Comparison of ENCODE assay signal across 8 mouse cellular contexts in the genomic region with DNA sequence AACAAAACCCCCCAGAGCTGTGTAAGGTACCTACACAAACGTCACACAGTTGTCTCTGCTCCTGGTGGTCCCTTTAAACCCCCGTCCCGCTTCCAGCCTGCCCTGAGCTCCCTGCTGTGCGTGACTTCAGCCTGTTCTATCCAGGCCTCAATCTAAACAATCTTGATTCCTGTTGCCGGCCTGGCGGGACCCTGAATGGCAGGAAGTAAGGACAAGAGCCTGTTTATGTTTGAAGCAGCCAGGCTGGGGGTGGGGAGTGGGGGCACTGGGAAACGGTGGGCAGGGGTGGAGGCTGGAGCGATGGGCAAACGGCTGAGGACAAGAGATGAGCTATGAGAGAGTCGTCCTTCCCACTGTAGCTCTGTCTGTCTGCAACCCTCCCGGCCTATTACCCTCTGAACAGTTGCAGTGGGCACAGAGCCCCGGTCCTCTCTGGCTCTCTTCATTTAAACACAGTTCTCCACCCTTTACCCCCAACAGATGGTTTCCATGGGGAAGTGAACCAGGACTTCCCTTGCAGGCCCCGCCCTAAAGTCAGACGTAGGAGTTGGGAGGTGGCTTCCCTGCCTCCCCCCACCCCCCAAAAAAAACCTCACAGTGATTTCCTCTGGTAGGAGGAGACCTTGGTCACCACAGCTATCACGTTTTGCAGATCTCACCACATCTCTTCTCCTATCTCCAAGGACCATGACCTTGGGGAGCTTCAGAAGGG. TPM values are rescaled to one million over a fixed set of nuclear protein-coding genes. Genes with fewer than 3 reads are reported as not detected.
DNase-seq lines count a peak whose midpoint lies in the region; ATAC-seq and TF ChIP-seq lines count a peak whose summit lies in the region.

No protein-coding gene starts in this region.

- peaks cover 3% of the 10 kb centered on the region; the same call in 1 of the 2 replicates for H3K4me1 ChIP-seq in forebrain, embryonic 15.5 days
- peaks cover 4% of the 10 kb centered on the region; the same call in 1 of the 2 replicates for H3K4me1 ChIP-seq in forebrain, embryonic 11.5 days (replicated peaks; ENCODE audit: control insufficient read depth, insufficient read depth, low read length)
- H3K4me1 ChIP-seq in embryonic facial prominence, embryonic 14.5 days (ENCODE audit: control insufficient read depth, insufficient read depth, low read length), result peaks cover 30% of the 10 kb centered on the region
- peaks cover 2% of the 10 kb centered on the region for H3K4me1 ChIP-seq in intestine, postnatal 0 days (replicated peaks; ENCODE audit: control insufficient read depth, insufficient read depth, low read length)

- no peak overlapping the region for H3K4me3 ChIP-seq in forebrain, embryonic 15.5 days
- H3K4me3 ChIP-seq in forebrain, embryonic 11.5 days (ENCODE audit: low read depth, low read length), result no peak overlapping the region
- H3K4me3 ChIP-seq in embryonic facial prominence, embryonic 14.5 days (ENCODE audit: low read depth, low read length), result peak overlapping the region; percentile 16; the same call in 1 of the 2 replicates
- peak overlapping the region; percentile 22 for H3K4me3 ChIP-seq in intestine, postnatal 0 days (ENCODE audit: low read depth, low read length)

- no peak for TF ChIP-seq CTCF in intestine, postnatal 0 days (IDR thresholded peaks at IDR 0.05; ENCODE audit: low read depth)

- no peak overlapping the region for H3K4me2 ChIP-seq in forebrain, embryonic 15.5 days (replicated peaks)
- no peak overlapping the region for H3K4me2 ChIP-seq in forebrain, embryonic 11.5 days (ENCODE audit: low read depth, low read length, severe bottlenecking)
- H3K4me2 ChIP-seq in embryonic facial prominence, embryonic 14.5 days (ENCODE audit: low read depth, low read length), result peak overlapping the region; percentile 45
- H3K4me2 ChIP-seq in intestine, postnatal 0 days (replicated peaks; ENCODE audit: low read depth), result peak overlapping the region; percentile 55

- no peak overlapping the region for H3K27ac ChIP-seq in forebrain, embryonic 15.5 days (replicated peaks)
- H3K27ac ChIP-seq in forebrain, embryonic 11.5 days (ENCODE audit: low read depth, low read length), result no peak overlapping the region
- H3K27ac ChIP-seq in embryonic facial prominence, embryonic 14.5 days (replicated peaks; ENCODE audit: low read depth, low read length), result peak overlapping the region; percentile 75
- H3K27ac ChIP-seq in intestine, postnatal 0 days (ENCODE audit: low read depth, low read length), result peak overlapping the region; percentile 76

- DNase-seq in forebrain, embryonic 11.5 days (ENCODE audit: low spot score), result no peak
- peak; percentile 37 to 45 for DNase-seq in B cell, adult 2 months
- peak; percentile 71 for DNase-seq in embryonic facial prominence, embryonic 14.5 days (ENCODE audit: low spot score)
- DNase-seq in cerebellum, adult 9-11 months, result no peak
- no peak for DNase-seq in ovary, postnatal 14 days (ENCODE audit: low spot score)

- 31% methylated on average over 15 of the region's 15 CpGs for WGBS in forebrain, embryonic 15.5 days
- WGBS in forebrain, embryonic 11.5 days, result 36% methylated on average over 15 of the region's 15 CpGs
- 15% methylated on average over 15 of the region's 15 CpGs for WGBS in embryonic facial prominence, embryonic 14.5 days
- WGBS in intestine, postnatal 0 days, result 28% methylated on average over 15 of the region's 15 CpGs

- H3K36me3 ChIP-seq in forebrain, embryonic 15.5 days, result no peaks in the 10 kb centered on the region
- H3K36me3 ChIP-seq in forebrain, embryonic 11.5 days (ENCODE audit: control insufficient read depth, insufficient read depth, low read length), result no peaks in the 10 kb centered on the region
- no peaks in the 10 kb centered on the region for H3K36me3 ChIP-seq in embryonic facial prominence, embryonic 14.5 days (ENCODE audit: control insufficient read depth, insufficient read depth, low read length)
- peaks cover 9% of the 10 kb centered on the region for H3K36me3 ChIP-seq in intestine, postnatal 0 days (ENCODE audit: control insufficient read depth, insufficient read depth)

- no peak overlapping the region for H3K9ac ChIP-seq in forebrain, embryonic 15.5 days (replicated peaks)
- no peak overlapping the region for H3K9ac ChIP-seq in forebrain, embryonic 11.5 days (ENCODE audit: low read length)
- H3K9ac ChIP-seq in embryonic facial prominence, embryonic 14.5 days (ENCODE audit: low read depth, low read length), result peak overlapping the region; percentile 37; the same call in 1 of the 2 replicates
- H3K9ac ChIP-seq in intestine, postnatal 0 days (ENCODE audit: low read depth, low read length), result no peak overlapping the region

- no peaks in the 10 kb centered on the region for H3K9me3 ChIP-seq in forebrain, embryonic 15.5 days
- H3K9me3 ChIP-seq in forebrain, embryonic 11.5 days (ENCODE audit: control insufficient read depth, low read length), result no peaks in the 10 kb centered on the region
- H3K9me3 ChIP-seq in embryonic facial prominence, embryonic 14.5 days (ENCODE audit: control insufficient read depth, low read length), result no peaks in the 10 kb centered on the region
- no peaks in the 10 kb centered on the region for H3K9me3 ChIP-seq in intestine, postnatal 0 days (ENCODE audit: control insufficient read depth)

- peaks cover 12% of the 10 kb centered on the region for H3K27me3 ChIP-seq in forebrain, embryonic 15.5 days
- peaks cover 12% of the 10 kb centered on the region for H3K27me3 ChIP-seq in forebrain, embryonic 11.5 days (ENCODE audit: control insufficient read depth, insufficient read depth, low read length)
- H3K27me3 ChIP-seq in embryonic facial prominence, embryonic 14.5 days (replicated peaks; ENCODE audit: control insufficient read depth, insufficient read depth, low read length), result peaks cover 9% of the 10 kb centered on the region; the same call in 1 of the 2 replicates
- peaks cover 8% of the 10 kb centered on the region; the same call in 1 of the 2 replicates for H3K27me3 ChIP-seq in intestine, postnatal 0 days (replicated peaks; ENCODE audit: control insufficient read depth, insufficient read depth, low read length)

- 0 out of 2 replicates have a peak, but pooled peaks have one; percentile 13 for ATAC-seq in forebrain, embryonic 15.5 days (replicated peaks)
- ATAC-seq in forebrain, embryonic 11.5 days (replicated peaks; ENCODE audit: low FRiP score), result no peak
- no peak; the same call in 1 of the 2 replicates for ATAC-seq in embryonic facial prominence, embryonic 14.5 days (ENCODE audit: low read depth)
- peak; percentile 31; the same call in 1 of the 2 replicates for ATAC-seq in intestine, postnatal 0 days
- ATAC-seq in neutrophil, adult 5-6 weeks (ENCODE audit: extremely low read depth, insufficient number of reproducible peaks, low FRiP score, poor library complexity, severe bottlenecking), result peak; percentile 33

RNA-seq across cellular contexts. Expression of a gene that starts 5.8 kb away (rescaled TPM):
- polyA plus RNA-seq in forebrain, embryonic 15.5 days (2015; fragmentation: Nextera tagmentation; extraction: Ambion mirVana), result 6.5 and 6.7 TPM in 2 replicates
- polyA plus RNA-seq in forebrain, embryonic 11.5 days (2014; fragmentation: Nextera tagmentation; extraction: Ambion mirVana), result 7.2 and 7.7 TPM in 2 replicates
- polyA plus RNA-seq in embryonic facial prominence, embryonic 14.5 days (2014; fragmentation: Nextera tagmentation; extraction: Ambion mirVana), result 11.5 and 13.5 TPM in 2 replicates
- polyA plus RNA-seq in intestine, postnatal 0 days (2015; fragmentation: Nextera tagmentation; extraction: Ambion mirVana), result 13.8 and 14.6 TPM in 2 replicates
- total RNA-seq in neutrophil, adult 5-6 weeks (2017), result 2.7 and 6.1 TPM in 2 replicates

RNA-seq across cellular contexts. Expression of a gene that starts 18.6 kb away (rescaled TPM):
- polyA plus RNA-seq in forebrain, embryonic 15.5 days (2015; fragmentation: Nextera tagmentation; extraction: Ambion mirVana), result not detected in 2 replicates
- polyA plus RNA-seq in forebrain, embryonic 11.5 days (2014; fragmentation: Nextera tagmentation; extraction: Ambion mirVana), result not detected in 2 replicates
- polyA plus RNA-seq in embryonic facial prominence, embryonic 14.5 days (2014; fragmentation: Nextera tagmentation; extraction: Ambion mirVana), result not detected in 2 replicates
- not detected in 2 replicates for polyA plus RNA-seq in intestine, postnatal 0 days (2015; fragmentation: Nextera tagmentation; extraction: Ambion mirVana)
- total RNA-seq in neutrophil, adult 5-6 weeks (2017), result not detected in 2 replicates

RNA-seq across cellular contexts. Expression of a gene that starts 39.7 kb away (rescaled TPM):
- polyA plus RNA-seq in forebrain, embryonic 15.5 days (2015; fragmentation: Nextera tagmentation; extraction: Ambion mirVana), result 22.6 and 22.8 TPM in 2 replicates
- polyA plus RNA-seq in forebrain, embryonic 11.5 days (2014; fragmentation: Nextera tagmentation; extraction: Ambion mirVana), result 15.0 and 16.0 TPM in 2 replicates
- polyA plus RNA-seq in embryonic facial prominence, embryonic 14.5 days (2014; fragmentation: Nextera tagmentation; extraction: Ambion mirVana), result 10.2 and 10.7 TPM in 2 replicates
- polyA plus RNA-seq in intestine, postnatal 0 days (2015; fragmentation: Nextera tagmentation; extraction: Ambion mirVana), result 6.0 and 6.8 TPM in 2 replicates
- total RNA-seq in neutrophil, adult 5-6 weeks (2017), result 22.0 and 23.1 TPM in 2 replicates

RNA-seq across cellular contexts. Expression of a gene that starts 55.8 kb away (rescaled TPM):
- not detected in 2 replicates for polyA plus RNA-seq in forebrain, embryonic 15.5 days (2015; fragmentation: Nextera tagmentation; extraction: Ambion mirVana)
- 0.52 and 0.76 TPM in 2 replicates for polyA plus RNA-seq in forebrain, embryonic 11.5 days (2014; fragmentation: Nextera tagmentation; extraction: Ambion mirVana)
- 0.26 and 0.30 TPM in 2 replicates for polyA plus RNA-seq in embryonic facial prominence, embryonic 14.5 days (2014; fragmentation: Nextera tagmentation; extraction: Ambion mirVana)
- 0.16 and 0.33 TPM in 2 replicates for polyA plus RNA-seq in intestine, postnatal 0 days (2015; fragmentation: Nextera tagmentation; extraction: Ambion mirVana)
- total RNA-seq in neutrophil, adult 5-6 weeks (2017), result 0.12 TPM in 1 of 2 replicates, not detected in the other

Comparison
In these comparisons a context has a peak if more than half of its experiments do, and no peak if none do; other contexts are left out.
1. ATAC-seq: peak in forebrain, embryonic 15.5 days (single experiment), intestine, postnatal 0 days (single experiment) and neutrophil, adult 5-6 weeks (single experiment); none in forebrain, embryonic 11.5 days (single experiment) and embryonic facial prominence, embryonic 14.5 days (single experiment).
2. H3K27ac ChIP-seq: peak in embryonic facial prominence, embryonic 14.5 days (single experiment) and intestine, postnatal 0 days (single experiment); none in forebrain, embryonic 15.5 days (single experiment) and forebrain, embryonic 11.5 days (single experiment).
3. H3K4me2 ChIP-seq: peak in embryonic facial prominence, embryonic 14.5 days (single experiment) and intestine, postnatal 0 days (single experiment); none in forebrain, embryonic 15.5 days (single experiment) and forebrain, embryonic 11.5 days (single experiment).
4. H3K4me3 ChIP-seq: peak in embryonic facial prominence, embryonic 14.5 days (single experiment) and intestine, postnatal 0 days (single experiment); none in forebrain, embryonic 15.5 days (single experiment) and forebrain, embryonic 11.5 days (single experiment).
5. DNase-seq: peak in B cell, adult 2 months (2 of 2) and embryonic facial prominence, embryonic 14.5 days (single experiment); none in forebrain, embryonic 11.5 days (single experiment), cerebellum, adult 9-11 months (single experiment) and ovary, postnatal 14 days (single experiment).